Mouse (Mus musculus): ENCODE measurements at regions not wholly inside any gene's neighbourhood (a gene's known extent, or its start where the extent isn't known, plus 50 kb on each side); places are given as distances from the start of the nearest gene placed in this dataset.

- Histone ChIP-seq H3K36me3 (ENCODE audit: control insufficient read depth in 1 of 2, insufficient read depth in 2 of 2, low read length in 2 of 2) (no peaks in the 10 kb centered on the region), H3K79me2 (ENCODE audit: control insufficient read depth, insufficient read depth, low read length, poor library complexity) (no peaks in the 10 kb centered on the region), H3K4me3 (ENCODE audit: control insufficient read depth in 1 of 2, insufficient read depth in 1 of 2, low read depth in 2 of 2, low read length in 2 of 2) (no peak overlapping the region), H3K9me3 (replicated peaks; ENCODE audit: insufficient read depth, low read length) (no peaks in the 10 kb centered on the region), H3K4me1 (ENCODE audit: control insufficient read depth in 1 of 2, insufficient read depth in 2 of 2, low read length in 2 of 2) (no peaks in the 10 kb centered on the region), H3K9ac (ENCODE audit: control insufficient read depth, low read depth, low read length, poor library complexity, severe bottlenecking) (no peak overlapping the region), H3K27ac (ENCODE audit: control insufficient read depth, low read depth, low read length) (no peak overlapping the region), H3K27me3 (ENCODE audit: control insufficient read depth in 1 of 2, insufficient read depth in 2 of 2, low read length in 2 of 2) (no peaks in the 10 kb centered on the region)
- no peak for TF ChIP-seq KAT2A (conservative IDR thresholded peaks at IDR 0.05; ENCODE audit: low read depth, low read length)
- TF ChIP-seq EP300 (IDR thresholded peaks at IDR 0.05; ENCODE audit: low read depth in 1 of 2, low read length in 2 of 2): no peak
- no peak for TF ChIP-seq MEF2A (IDR thresholded peaks at IDR 0.05; ENCODE audit: extremely low read depth, insufficient replicate concordance, low read depth, low read length, poor library complexity, severe bottlenecking)
- TF ChIP-seq TAL1 (IDR thresholded peaks at IDR 0.05; ENCODE audit: low read length): no peak
- TF ChIP-seq HCFC1 (IDR thresholded peaks at IDR 0.05; ENCODE audit: low read depth, low read length): no peak
- TF ChIP-seq MXI1 (IDR thresholded peaks at IDR 0.05; ENCODE audit: low read depth, low read length): no peak
- no peak for TF ChIP-seq ZNF384 (IDR thresholded peaks at IDR 0.05; ENCODE audit: low read depth, low read length)
- no peak for TF ChIP-seq ZMIZ1 (IDR thresholded peaks at IDR 0.05; ENCODE audit: low read depth, low read length)
- TF ChIP-seq ZC3H11A (IDR thresholded peaks at IDR 0.05; ENCODE audit: low read depth, low read length): no peak
- no peak for TF ChIP-seq ZKSCAN1 (IDR thresholded peaks at IDR 0.05; ENCODE audit: low read depth, low read length)
- no peak for TF ChIP-seq JUND (IDR thresholded peaks at IDR 0.05; ENCODE audit: low read depth, low read length)
- TF ChIP-seq TCF12 (IDR thresholded peaks at IDR 0.05; ENCODE audit: low read depth, low read length): no peak
- no peak for TF ChIP-seq CHD1 (IDR thresholded peaks at IDR 0.05; ENCODE audit: low read depth, low read length)
- no peak for TF ChIP-seq MYC (IDR thresholded peaks at IDR 0.05; ENCODE audit: low read depth, low read length)
- no peak for DNase-seq (ENCODE audit: low read depth, low spot score)
Measured at GRCm38 (mm10) chr10:30980279-30980968, 137.8 kb upstream of the Hey2 start.

- TF ChIP-seq EP300 (IDR thresholded peaks at IDR 0.05; ENCODE audit: low read depth in 1 of 2, low read length in 2 of 2) (no peak), UBTF (IDR thresholded peaks at IDR 0.05; ENCODE audit: borderline replicate concordance, insufficient read depth, low read depth, low read length) (no peak), MYC (IDR thresholded peaks at IDR 0.05; ENCODE audit: low read depth, low read length) (no peak)
- Histone ChIP-seq H3K9me3 (replicated peaks; ENCODE audit: insufficient read depth, low read length) (no peaks in the 10 kb centered on the region), H3K9ac (ENCODE audit: control insufficient read depth, low read depth, low read length, poor library complexity, severe bottlenecking) (no peak overlapping the region), H3K27me3 (ENCODE audit: control insufficient read depth in 1 of 2, insufficient read depth in 2 of 2, low read length in 2 of 2) (no peaks in the 10 kb centered on the region), H3K36me3 (ENCODE audit: control insufficient read depth in 1 of 2, insufficient read depth in 2 of 2, low read length in 2 of 2) (no peaks in the 10 kb centered on the region), H3K4me1 (ENCODE audit: control insufficient read depth in 1 of 2, insufficient read depth in 2 of 2, low read length in 2 of 2) (no peaks in the 10 kb centered on the region), H3K79me2 (ENCODE audit: control insufficient read depth, insufficient read depth, low read length, poor library complexity) (no peaks in the 10 kb centered on the region), H3K27ac (ENCODE audit: control insufficient read depth, low read depth, low read length) (no peak overlapping the region), H3K4me3 (ENCODE audit: control insufficient read depth in 1 of 2, insufficient read depth in 1 of 2, low read depth in 2 of 2, low read length in 2 of 2) (no peak overlapping the region)
- DNase-seq (ENCODE audit: low read depth, low spot score): no peak
Measured at GRCm38 (mm10) chr10:30979766-30980165, 137.2 kb upstream of the Hey2 start.

All from MEL (cell line).